Mouse (Mus musculus): Measurements from ENCODE around the gene Fam3c.

DNA sequence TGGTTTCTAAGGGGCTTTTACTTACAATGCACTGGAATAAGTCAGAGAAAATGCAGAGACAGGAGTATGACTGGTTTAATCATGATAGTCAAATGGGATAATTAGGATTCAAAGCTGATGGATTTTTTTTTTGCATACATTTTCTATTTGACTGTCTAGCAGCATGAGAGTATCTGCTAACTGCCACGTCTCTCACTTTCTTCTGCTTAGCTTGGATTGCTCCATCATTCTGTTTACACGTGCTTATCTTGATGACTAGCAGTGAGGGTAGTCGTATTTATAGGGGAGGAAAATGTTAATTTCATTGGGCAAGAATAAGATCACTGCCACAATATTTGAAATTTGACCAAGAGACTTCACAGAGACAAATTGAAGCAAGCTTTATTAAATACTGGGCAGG, 39.2 kb upstream of the Fam3c start:
- TF ChIP-seq TCF12 (IDR thresholded peaks at IDR 0.05; ENCODE audit: insufficient read depth, poor library complexity, severe bottlenecking) (no peak), E2F4 (IDR thresholded peaks at IDR 0.05; ENCODE audit: insufficient read depth) (no peak), POLR2A (IDR thresholded peaks at IDR 0.05; ENCODE audit: insufficient read length, low read depth) (no peak), MYOD1 (IDR thresholded peaks at IDR 0.05; ENCODE audit: control insufficient read depth in 1 of 3, insufficient read length in 2 of 3, low read depth in 2 of 3) (no peak), MAX (IDR thresholded peaks at IDR 0.05; ENCODE audit: low read depth) (no peak), POLR2AphosphoS2 (IDR thresholded peaks at IDR 0.05; ENCODE audit: insufficient read length, low read depth) (no peak)
